Mouse (Mus musculus) left cerebral cortex, adult 2 months (tissue): ENCODE measurements around the gene Dock9. TPM values are rescaled to one million over a fixed set of nuclear protein-coding genes. Genes with fewer than 3 reads are reported as not detected.

Source experiments
- DNase-seq, 2 experiments: peaks; one replicate each; pipeline ENCODE4 v3.0.0; 2021 to 2022; ENCODE audit warnings: low spot score in 2 of 2, mixed read lengths in 1 of 2; ENCODE audit errors: extremely low spot score in 1 of 2
- H3K27ac ChIP-seq: fragments of 200-600 bp; 2 replicates; pipeline ENCODE4 v1.8.1; 2022
- H3K4me3 ChIP-seq: fragments of 200-600 bp; 2 replicates; pipeline ENCODE4 v1.8.1; 2022
- CTCF ChIP-seq: fragments of 200-600 bp; IDR thresholded peaks from 2 replicates; pipeline ENCODE4 v1.8.1; 2022; ENCODE audit warnings: antibody characterized with exemption, mild to moderate bottlenecking, moderate library complexity
- intact Hi-C: fragments of 180-260 bp; cut with DNase I; formaldehyde crosslinking; loops from one replicate; pipeline ENCODE4 v1.15.1; 2025
- total RNA-seq, 2 experiments: library from RNA; stranded (reverse); gene quantifications; 2 replicates each; pipeline ENCODE4 v1.2.3; 2021

Gene Dock9
- total RNA-seq, 2 experiments from 2014 or later, result 87.1 to 91.6 TPM

DNA sequence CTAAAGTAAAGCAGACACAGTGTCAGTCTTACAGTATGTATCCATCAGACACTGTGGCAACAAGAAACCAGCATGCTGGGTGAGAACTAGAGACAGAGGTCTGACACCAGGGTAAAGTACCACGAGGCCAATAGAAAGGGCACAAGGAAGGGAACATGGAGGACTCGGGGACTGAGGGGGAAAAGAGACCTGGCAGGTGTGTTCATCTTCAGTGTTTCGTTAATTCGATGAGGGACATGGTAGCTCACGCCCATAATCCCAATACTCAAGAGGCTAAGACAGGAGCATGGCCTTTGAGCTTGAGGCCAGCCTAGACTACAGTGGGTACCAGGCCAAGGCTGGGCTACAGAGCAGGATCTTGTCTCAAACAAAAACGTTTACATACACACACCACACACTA is 9.2 kb downstream of the Dock9 start:
- Histone ChIP-seq H3K4me3 (no peak overlapping the region), H3K27ac (no peak overlapping the region)
- intact Hi-C loops, result no loop called here
- no peak for TF ChIP-seq CTCF
- no peak for DNase-seq

DNA sequence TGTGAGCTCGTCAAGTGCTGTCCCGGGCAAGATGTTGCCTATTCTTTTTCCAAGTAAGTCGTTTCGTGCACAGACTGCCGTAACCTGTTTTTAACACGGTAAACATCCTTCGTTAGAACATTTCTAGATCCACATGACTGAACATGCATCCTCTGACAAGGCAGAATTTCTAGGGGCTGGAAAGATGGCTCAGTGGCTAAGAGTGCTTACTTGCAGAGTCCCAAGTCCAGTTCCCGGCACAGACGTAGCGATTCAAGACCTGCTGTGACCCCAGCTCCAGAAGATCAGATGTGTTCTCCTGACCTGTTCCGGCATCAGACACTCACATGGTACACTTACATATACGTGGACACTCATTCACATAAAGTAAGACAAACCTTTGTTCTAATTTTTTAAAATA is 10.2 kb downstream of the Dock9 start:
- no peak overlapping the region for H3K4me3 ChIP-seq
- DNase-seq, result no peak
- intact Hi-C loops, result no loop called here
- no peak for TF ChIP-seq CTCF
- no peak overlapping the region for H3K27ac ChIP-seq

DNA sequence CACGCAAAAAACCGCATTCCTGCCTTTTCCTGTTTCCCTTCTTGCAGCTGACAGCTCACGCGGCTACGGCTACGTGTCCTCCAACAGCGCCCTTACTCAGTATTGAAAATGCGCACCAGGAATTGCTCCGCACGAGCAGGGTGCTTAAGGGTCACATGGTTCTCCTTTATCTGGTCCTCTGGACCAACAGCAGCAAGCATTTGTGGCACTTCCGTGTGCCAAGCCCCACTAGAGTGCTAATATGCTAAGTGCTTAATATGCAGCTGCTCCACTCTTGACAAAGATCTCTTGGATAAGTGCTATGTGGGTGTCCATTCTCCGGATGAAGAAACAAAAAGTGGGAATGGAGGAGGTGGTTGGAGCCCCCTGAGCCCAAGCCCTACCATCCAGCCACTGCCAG is 10.7 kb downstream of the Dock9 start:
- Histone ChIP-seq H3K4me3 (no peak overlapping the region), H3K27ac (no peak overlapping the region)
- intact Hi-C loops, result no loop called here
- no peak for DNase-seq
- TF ChIP-seq CTCF, result no peak

DNA sequence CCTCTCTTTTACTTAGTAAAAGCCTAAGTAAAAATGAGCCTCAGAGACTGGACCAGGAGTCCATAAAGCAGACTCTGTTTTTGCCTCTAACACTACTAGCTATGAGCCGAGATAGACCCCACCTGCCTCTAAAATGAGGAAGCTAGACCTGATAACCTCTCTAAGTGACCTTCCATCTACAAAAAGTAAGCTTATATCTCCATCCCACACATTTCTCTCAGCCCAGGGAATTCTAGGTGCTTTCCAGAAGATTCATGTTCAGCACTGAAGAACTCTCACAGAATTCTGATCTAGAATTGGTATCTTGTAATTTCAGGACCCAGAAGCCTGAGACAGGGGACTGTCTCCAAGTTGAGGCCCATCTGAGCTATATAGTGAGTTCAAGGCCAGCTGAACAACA is 12.2 kb downstream of the Dock9 start:
- no peak for DNase-seq
- intact Hi-C loops, result no loop called here
- H3K27ac ChIP-seq, result no peak overlapping the region
- TF ChIP-seq CTCF, result no peak
- H3K4me3 ChIP-seq, result no peak overlapping the region

DNA sequence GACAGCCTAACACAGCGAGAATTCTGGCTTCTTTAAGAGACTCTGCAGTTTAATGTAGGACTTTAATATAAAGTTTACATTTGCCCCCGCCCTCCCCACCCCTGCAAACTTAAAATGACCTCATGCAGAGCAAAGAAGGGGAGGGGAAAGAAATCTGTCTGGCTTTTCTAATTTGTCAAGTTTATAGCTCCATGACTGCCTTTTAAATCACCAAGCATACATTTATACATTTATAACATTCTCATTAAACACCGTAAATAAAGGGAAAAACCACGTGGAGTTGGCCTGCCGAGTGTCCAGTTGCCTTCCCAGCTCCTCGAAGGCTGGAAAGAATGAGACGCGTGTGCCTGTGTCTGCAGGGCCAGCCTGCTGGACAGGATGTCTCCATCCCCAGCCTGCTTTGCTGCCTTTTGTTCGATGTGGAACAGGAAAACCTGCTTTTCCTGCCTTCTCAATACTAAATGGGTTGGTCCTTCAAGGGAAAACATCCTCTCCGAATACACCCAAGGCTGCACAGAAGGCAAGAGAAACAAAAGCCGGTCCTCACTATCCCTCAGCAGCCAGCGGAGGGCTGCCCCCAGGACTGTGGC is 16.6 kb downstream of the Dock9 start:
- intact Hi-C loops, result no loop called here
- Histone ChIP-seq H3K4me3 (no peak overlapping the region), H3K27ac (peak overlapping the region; percentile 32; the same call in 1 of the 2 replicates)
- no peak for DNase-seq
- no peak for TF ChIP-seq CTCF

DNA sequence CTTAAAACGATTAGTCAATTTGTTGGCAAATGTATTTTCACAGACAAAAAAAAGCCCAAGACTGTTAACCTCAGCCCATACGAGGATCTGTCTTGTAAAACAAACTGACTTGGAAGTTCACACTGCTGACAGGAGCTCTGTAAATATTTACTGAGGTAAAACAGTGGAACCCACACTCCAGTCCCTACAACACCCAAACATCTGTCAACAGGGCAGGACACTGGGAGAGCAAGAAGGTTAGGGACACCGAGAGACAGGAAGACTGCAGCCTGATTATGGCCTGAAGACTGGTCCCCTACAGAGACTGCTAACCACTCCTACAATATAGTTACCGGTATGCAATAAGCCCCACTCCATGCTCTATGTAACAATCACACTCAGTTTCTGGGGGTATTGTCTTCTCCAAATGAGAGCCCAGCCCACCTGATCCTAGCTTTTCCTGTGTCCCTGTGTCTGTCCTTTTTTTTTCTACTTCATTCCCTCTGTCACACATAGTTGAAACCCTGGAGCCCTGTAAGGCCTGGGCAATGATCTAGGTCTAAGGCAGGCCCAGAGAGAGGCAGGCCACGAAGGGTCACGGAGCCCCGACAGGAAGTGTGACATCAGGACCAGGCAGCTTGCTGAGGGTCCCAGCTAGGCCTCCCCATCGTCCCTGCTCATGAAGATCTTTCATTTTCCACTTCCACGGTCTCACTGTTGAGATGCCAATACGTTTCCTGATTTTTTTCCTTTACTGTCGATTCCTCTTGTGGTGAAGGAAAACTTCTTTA is 17.3 kb downstream of the Dock9 start:
- no peak for DNase-seq
- intact Hi-C loops, result no loop called here
- no peak for TF ChIP-seq CTCF
- Histone ChIP-seq H3K27ac (no peak overlapping the region), H3K4me3 (no peak overlapping the region)

DNA sequence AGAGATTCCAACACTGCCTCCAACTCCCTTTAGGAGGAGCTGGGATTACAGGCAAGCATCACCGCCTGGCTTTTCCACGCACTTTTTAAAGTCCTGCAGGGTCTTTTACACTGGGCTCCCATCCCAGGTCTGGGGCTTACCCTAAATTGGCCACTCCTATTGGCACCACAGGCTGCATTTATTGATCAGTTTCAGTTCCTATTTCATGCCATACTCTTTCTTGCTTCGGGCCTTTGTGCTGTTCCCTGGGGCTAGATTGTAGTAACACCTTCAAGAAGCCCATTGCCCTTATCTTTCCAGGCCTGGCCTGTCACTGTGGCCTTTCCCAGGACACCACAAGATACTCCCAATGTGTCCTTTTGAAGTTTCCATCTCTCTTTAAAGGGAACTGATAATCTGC is 18.0 kb downstream of the Dock9 start:
- Histone ChIP-seq H3K4me3 (no peak overlapping the region), H3K27ac (no peak overlapping the region)
- intact Hi-C loops, result no loop called here
- TF ChIP-seq CTCF, result no peak
- DNase-seq, result no peak

DNA sequence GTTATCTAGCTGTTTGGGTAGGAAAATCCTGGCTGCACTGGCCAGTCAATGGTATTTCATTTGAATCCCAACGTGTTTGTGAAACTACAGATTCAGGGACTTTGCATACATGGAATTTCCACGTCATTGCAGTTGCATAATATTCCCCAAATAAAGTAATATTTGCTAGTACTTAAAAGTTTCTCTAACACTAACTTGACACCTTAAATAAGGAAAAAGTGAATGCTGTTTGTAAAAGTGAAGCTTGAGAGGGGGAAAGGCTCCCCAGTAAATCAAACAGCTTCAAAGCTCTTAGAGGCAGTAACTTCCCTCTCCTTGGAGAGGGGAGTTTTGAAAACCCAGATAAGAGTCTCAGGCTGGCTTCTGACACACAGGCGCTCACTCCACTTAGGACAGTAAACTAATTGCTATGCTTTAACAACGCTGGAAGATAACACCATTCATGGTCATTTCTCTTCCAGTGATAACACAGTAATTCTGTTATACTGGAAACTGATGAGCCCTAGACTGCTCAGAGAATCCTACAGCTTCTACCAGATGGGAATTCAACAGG is 20.3 kb downstream of the Dock9 start:
- DNase-seq, result no peak
- TF ChIP-seq CTCF, result no peak
- no peak overlapping the region for H3K27ac ChIP-seq
- intact Hi-C loops, result no loop called here
- H3K4me3 ChIP-seq, result no peak overlapping the region

DNA sequence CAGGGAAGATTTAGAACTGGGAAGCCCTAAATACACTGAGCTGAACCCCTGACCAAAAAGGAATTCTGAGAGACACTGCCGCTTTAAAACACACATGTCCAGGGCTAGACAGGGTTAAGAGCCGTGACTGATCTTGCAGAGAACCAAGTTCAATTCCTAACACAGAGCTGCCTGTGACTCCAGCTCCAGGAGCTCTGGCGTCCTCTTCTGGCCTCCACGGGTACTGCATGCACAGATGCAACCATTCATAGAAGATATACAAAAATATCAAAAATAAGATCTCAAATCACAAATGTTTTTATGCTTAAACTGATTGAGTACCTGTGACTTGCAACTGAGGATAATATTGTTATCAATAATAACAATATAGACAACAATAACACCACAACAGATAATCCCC is 20.9 kb downstream of the Dock9 start:
- DNase-seq, result no peak
- no peak overlapping the region for H3K27ac ChIP-seq
- intact Hi-C loops, result no loop called here
- TF ChIP-seq CTCF, result peak; percentile 35
- H3K4me3 ChIP-seq, result no peak overlapping the region

DNA sequence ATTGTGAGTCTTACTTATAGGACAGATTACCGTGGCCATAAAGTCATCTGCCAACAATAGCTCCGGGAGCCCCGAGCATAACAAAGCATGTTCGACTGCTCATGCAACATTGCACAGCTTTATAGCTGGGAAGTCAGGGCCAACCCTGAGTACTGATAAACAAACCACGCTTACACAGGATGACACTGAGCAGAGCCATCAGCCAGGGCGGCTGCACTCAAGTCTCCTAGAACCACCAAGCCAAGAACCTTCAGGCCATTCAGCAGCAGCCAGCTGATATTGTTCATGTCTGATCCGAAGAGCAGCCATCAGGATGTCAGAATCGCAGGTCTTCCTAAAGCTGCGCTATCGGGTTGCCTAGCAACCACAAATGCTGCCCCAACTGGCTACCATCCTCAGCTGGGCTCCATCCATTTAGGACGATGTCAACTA is 35.6 kb downstream of the Dock9 start:
- no peak overlapping the region for H3K27ac ChIP-seq
- intact Hi-C loops, result no loop called here
- no peak overlapping the region for H3K4me3 ChIP-seq
- DNase-seq, result no peak
- TF ChIP-seq CTCF, result no peak

DNA sequence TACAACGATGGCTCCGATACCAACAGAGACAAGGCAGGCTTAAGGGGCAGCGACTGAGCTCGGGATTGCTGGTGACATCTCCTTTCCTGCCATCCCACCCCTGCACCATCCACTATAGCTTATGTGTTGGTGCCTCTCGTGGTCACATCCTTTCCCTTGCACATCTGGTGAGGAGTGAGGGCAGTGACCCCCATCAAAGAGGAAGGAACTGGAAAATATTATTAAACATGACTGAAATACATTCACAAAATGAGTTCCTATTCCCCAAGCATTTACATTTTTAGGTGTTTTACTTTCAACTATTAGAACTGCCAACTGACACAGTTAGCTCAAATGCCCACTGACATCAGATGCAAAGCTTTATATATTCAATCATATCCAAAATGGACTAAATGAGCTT is 37.2 kb downstream of the Dock9 start:
- intact Hi-C loops, result no loop called here
- no peak for TF ChIP-seq CTCF
- Histone ChIP-seq H3K27ac (no peak overlapping the region), H3K4me3 (no peak overlapping the region)
- no peak for DNase-seq

DNA sequence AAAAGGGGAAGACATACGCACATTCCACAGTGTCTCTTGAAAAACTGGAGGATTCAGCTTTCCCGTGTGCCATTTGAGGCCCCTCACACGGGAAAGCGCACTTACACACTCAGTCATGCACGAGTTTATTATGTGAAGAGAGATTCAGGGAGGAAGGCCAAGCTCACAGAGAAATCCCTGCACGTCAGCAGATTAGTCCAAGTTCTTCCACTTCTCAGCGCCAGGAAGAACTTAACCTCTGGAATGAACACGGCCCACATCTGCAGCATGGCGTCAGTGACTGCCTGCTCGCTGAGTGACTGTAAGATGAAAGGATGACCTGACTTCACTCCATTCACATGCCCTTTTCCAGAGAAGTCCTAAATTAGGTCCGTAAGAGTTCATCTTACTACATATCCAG is 43.5 kb downstream of the Dock9 start:
- Histone ChIP-seq H3K4me3 (no peak overlapping the region), H3K27ac (no peak overlapping the region)
- no peak for DNase-seq
- no peak for TF ChIP-seq CTCF
- intact Hi-C loops, result no loop called here
